Mouse (Mus musculus) MEL (cell line): ENCODE measurements around the gene Rab24. TPM values are rescaled to one million over a fixed set of nuclear protein-coding genes. Genes with fewer than 3 reads are reported as not detected.

Experiments used
- DNase-seq: peaks from one replicate; pipeline ENCODE4 v3.0.0; 2011; ENCODE audit warnings: low read depth, low spot score
- H3K27ac ChIP-seq: 2 replicates; pipeline ENCODE4 v1.5.1; 2012; ENCODE audit warnings: low read depth, mild to moderate bottlenecking, control low read depth, low read length, moderate library complexity; ENCODE audit not compliant: control insufficient read depth
- H3K27me3 ChIP-seq, 2 experiments: fragments of 150-350 bp in 1 of 2; sonication (generic) in 1 of 2; 2 replicates each; pipeline ENCODE4 v1.6.1; 2012; ENCODE audit warnings: low read length in 2 of 2, mild to moderate bottlenecking in 2 of 2, improper control_type of control experiment in 1 of 2, moderate library complexity in 1 of 2; ENCODE audit not compliant: insufficient read depth in 2 of 2, control insufficient read depth in 1 of 2
- H3K36me3 ChIP-seq, 2 experiments: 2 replicates each; pipeline ENCODE4 v1.6.1; 2012 to 2014; ENCODE audit warnings: low read length in 2 of 2, improper control_type of control experiment in 1 of 2, inconsistent platforms in 1 of 2, mild to moderate bottlenecking in 1 of 2; ENCODE audit not compliant: insufficient read depth in 2 of 2, control insufficient read depth in 1 of 2
- H3K4me1 ChIP-seq, 2 experiments: fragments of 150-350 bp in 1 of 2; sonication (generic) in 1 of 2; 2 replicates each; pipeline ENCODE4 v1.6.1; 2012; ENCODE audit warnings: low read length in 2 of 2, improper control_type of control experiment in 1 of 2, mild to moderate bottlenecking in 1 of 2; ENCODE audit not compliant: insufficient read depth in 2 of 2, control insufficient read depth in 1 of 2
- H3K4me3 ChIP-seq, 2 experiments: fragments of 150-350 bp in 1 of 2; sonication (generic) in 1 of 2; 2 replicates each; pipeline ENCODE4 v1.5.1; 2012; ENCODE audit warnings: low read depth in 2 of 2, low read length in 2 of 2, mild to moderate bottlenecking in 2 of 2, moderate library complexity in 2 of 2, control low read depth in 1 of 2, improper control_type of control experiment in 1 of 2; ENCODE audit not compliant: control insufficient read depth in 1 of 2, insufficient read depth in 1 of 2
- H3K79me2 ChIP-seq: 2 replicates; pipeline ENCODE4 v1.6.1; 2012; ENCODE audit warnings: mild to moderate bottlenecking, low read length, moderate library complexity; ENCODE audit not compliant: control insufficient read depth, poor library complexity, insufficient read depth
- H3K9ac ChIP-seq: 2 replicates; pipeline ENCODE4 v1.6.1; 2012; ENCODE audit warnings: low read depth, mild to moderate bottlenecking, control low read depth, low read length, moderate library complexity; ENCODE audit not compliant: control insufficient read depth, poor library complexity, severe bottlenecking
- H3K9me3 ChIP-seq: fragments of 150-350 bp; sonication (generic); replicated peaks from 2 replicates; pipeline ENCODE4 v1.6.1; 2012; ENCODE audit warnings: mild to moderate bottlenecking, low read length, improper control_type of control experiment, moderate library complexity; ENCODE audit not compliant: insufficient read depth
- BHLHE40 ChIP-seq: IDR thresholded peaks from 2 replicates; pipeline ENCODE4 v1.6.1; 2012; ENCODE audit warnings: low read depth, mild to moderate bottlenecking, inconsistent platforms, low read length, improper control_type of control experiment, borderline replicate concordance
- CHD1 ChIP-seq: IDR thresholded peaks from 2 replicates; pipeline ENCODE4 v1.6.1; 2012; ENCODE audit warnings: low read depth, mild to moderate bottlenecking, inconsistent platforms, low read length, improper control_type of control experiment
- CTCF ChIP-seq, 3 experiments: IDR thresholded peaks in 2 of 3; conservative IDR thresholded peaks in 1 of 3; 2 replicates each; pipeline ENCODE4 v1.5.1; 2011 to 2012; ENCODE audit warnings: low read length in 3 of 3, low read depth in 2 of 3, mild to moderate bottlenecking in 2 of 3, improper control_type of control experiment in 1 of 3, inconsistent platforms in 1 of 3, mixed read lengths in 1 of 3, moderate library complexity in 1 of 3; ENCODE audit not compliant: control insufficient read depth in 1 of 3, insufficient read depth in 1 of 3, poor library complexity in 1 of 3, severe bottlenecking in 1 of 3
- E2F4 ChIP-seq: IDR thresholded peaks from 2 replicates; pipeline ENCODE4 v1.6.1; 2011; ENCODE audit warnings: low read depth, low read length, improper control_type of control experiment, borderline replicate concordance
- ELF1 ChIP-seq: IDR thresholded peaks from 2 replicates; pipeline ENCODE4 v1.6.1; 2014; ENCODE audit warnings: low read depth, mild to moderate bottlenecking, inconsistent platforms, low read length, improper control_type of control experiment, moderate library complexity
- EP300 ChIP-seq, 2 experiments: IDR thresholded peaks; 2 replicates each; pipeline ENCODE4 v1.6.1; 2011; ENCODE audit warnings: improper control_type of control experiment in 2 of 2, low read length in 2 of 2, low read depth in 1 of 2, mild to moderate bottlenecking in 1 of 2
- GABPA ChIP-seq: IDR thresholded peaks from 2 replicates; pipeline ENCODE4 v1.6.1; 2012; ENCODE audit warnings: low read depth, mild to moderate bottlenecking, inconsistent platforms, low read length, improper control_type of control experiment, moderate library complexity
- GATA1 ChIP-seq: IDR thresholded peaks from 2 replicates; pipeline ENCODE4 v1.6.1; 2011; ENCODE audit warnings: low read depth, low read length, improper control_type of control experiment
- JUND ChIP-seq: IDR thresholded peaks from 2 replicates; pipeline ENCODE4 v1.6.1; 2011; ENCODE audit warnings: low read depth, mild to moderate bottlenecking, improper control_type of control experiment, low read length
- KAT2A ChIP-seq: conservative IDR thresholded peaks from 2 replicates; pipeline ENCODE4 v1.6.1; 2012; ENCODE audit warnings: low read depth, low read length, improper control_type of control experiment, inconsistent platforms
- MAFK ChIP-seq: IDR thresholded peaks from 2 replicates; pipeline ENCODE4 v1.6.1; 2011; ENCODE audit warnings: low read depth, mild to moderate bottlenecking, low read length, improper control_type of control experiment, borderline replicate concordance
- MAX ChIP-seq: IDR thresholded peaks from 2 replicates; pipeline ENCODE4 v1.6.1; 2011; ENCODE audit warnings: low read length, improper control_type of control experiment
- MAZ ChIP-seq: IDR thresholded peaks from 2 replicates; pipeline ENCODE4 v1.6.1; 2012; ENCODE audit warnings: low read depth, mild to moderate bottlenecking, inconsistent platforms, low read length, improper control_type of control experiment
- MXI1 ChIP-seq: IDR thresholded peaks from 2 replicates; pipeline ENCODE4 v1.6.1; 2011; ENCODE audit warnings: mild to moderate bottlenecking, low read depth, low read length, improper control_type of control experiment
- MYB ChIP-seq: IDR thresholded peaks from 2 replicates; pipeline ENCODE4 v1.6.1; 2011; ENCODE audit warnings: mild to moderate bottlenecking, low read depth, low read length, improper control_type of control experiment
- NELFE ChIP-seq: IDR thresholded peaks from 2 replicates; pipeline ENCODE4 v1.6.1; 2011; ENCODE audit warnings: low read depth, low read length, improper control_type of control experiment
- NRF1 ChIP-seq: IDR thresholded peaks from 2 replicates; pipeline ENCODE4 v1.6.1; 2014; ENCODE audit warnings: low read depth, mild to moderate bottlenecking, inconsistent platforms, low read length, improper control_type of control experiment, moderate library complexity; ENCODE audit not compliant: poor library complexity, insufficient read depth, severe bottlenecking
- POLR2A ChIP-seq, 2 experiments: IDR thresholded peaks; 2 replicates each; pipeline ENCODE4 v1.6.1; 2011 to 2012; ENCODE audit warnings: low read length in 2 of 2, mild to moderate bottlenecking in 2 of 2, control low read depth in 1 of 2, improper control_type of control experiment in 1 of 2, low read depth in 1 of 2, moderate library complexity in 1 of 2; ENCODE audit not compliant: control insufficient read depth in 1 of 2, insufficient read depth in 1 of 2, poor library complexity in 1 of 2
- POLR2AphosphoS5 ChIP-seq: IDR thresholded peaks from 2 replicates; pipeline ENCODE4 v1.6.1; 2012; ENCODE audit warnings: low read depth, borderline replicate concordance, mild to moderate bottlenecking, inconsistent platforms, low read length, moderate library complexity, mixed read lengths
- RAD21 ChIP-seq: IDR thresholded peaks from 2 replicates; pipeline ENCODE4 v1.6.1; 2011; ENCODE audit warnings: mild to moderate bottlenecking, low read depth, low read length, improper control_type of control experiment
- RCOR1 ChIP-seq: IDR thresholded peaks from 2 replicates; pipeline ENCODE4 v1.6.1; 2012; ENCODE audit warnings: low read depth, mild to moderate bottlenecking, inconsistent platforms, low read length, improper control_type of control experiment
- SMC3 ChIP-seq: IDR thresholded peaks from 2 replicates; pipeline ENCODE4 v1.6.1; 2011; ENCODE audit warnings: low read depth, low read length, improper control_type of control experiment
- TAL1 ChIP-seq: IDR thresholded peaks from 2 replicates; pipeline ENCODE4 v1.6.1; 2012; ENCODE audit warnings: mild to moderate bottlenecking, inconsistent platforms, low read length, moderate library complexity, mixed read lengths
- TBP ChIP-seq: IDR thresholded peaks from 2 replicates; pipeline ENCODE4 v1.8.0; 2011; ENCODE audit warnings: low read depth, low read length, improper control_type of control experiment
- USF2 ChIP-seq, 2 experiments: IDR thresholded peaks; 2 replicates each; pipeline ENCODE4 v1.6.1; 2011 to 2012; ENCODE audit warnings: improper control_type of control experiment in 2 of 2, low read length in 2 of 2, borderline replicate concordance in 1 of 2, inconsistent platforms in 1 of 2, low read depth in 1 of 2, mild to moderate bottlenecking in 1 of 2; ENCODE audit not compliant: insufficient read depth in 1 of 2
- ZKSCAN1 ChIP-seq: IDR thresholded peaks from 2 replicates; pipeline ENCODE4 v1.6.1; 2012; ENCODE audit warnings: low read depth, mild to moderate bottlenecking, inconsistent platforms, low read length, improper control_type of control experiment, moderate library complexity
- ZMIZ1 ChIP-seq: IDR thresholded peaks from 2 replicates; pipeline ENCODE4 v1.6.1; 2012; ENCODE audit warnings: low read depth, mild to moderate bottlenecking, inconsistent platforms, low read length, improper control_type of control experiment, moderate library complexity
- polyA plus RNA-seq, 2 experiments: library from polyadenylated mRNA; stranded (reverse) in 1 of 2; unstranded in 1 of 2; fragments of >175 nt in 1 of 2; fragments of >200 nt in 1 of 2; gene quantifications; 2 replicates each; pipeline versions ENCODE4 v1.2.1 to v1.2.4; 2012; ENCODE audit warnings: low replicate concordance in 2 of 2, low read depth in 1 of 2; ENCODE audit not compliant: insufficient read length in 2 of 2, insufficient read depth in 1 of 2, missing spikeins in 1 of 2
- total RNA-seq: library from RNA; depleted of rRNA; stranded (reverse); fragments of 300-350 nt; gene quantifications from 2 replicates; pipeline ENCODE4 v1.2.3, GENCODE M21; 2012

The Rab24 gene
- total and polyA plus RNA-seq, 3 experiments = 71.0 to 75.8 TPM; not detected in 1

- TF ChIP-seq NRF1 (no peak), KAT2A (no peak; the same call in 1 of the 2 replicates)
- TF ChIP-seq, all 39 proteins: peak for 13
Measured at GRCm38 (mm10) chr13:55369531-55370114, 47.9 kb upstream of the Rab24 start, which contains the start of gene Rgs14 (continued).

- H3K27ac ChIP-seq = no peak overlapping the region
- H3K36me3 ChIP-seq = peaks cover 0 to 21% of the 10 kb centered on the region in 2 experiments; a peak in 2 of 4 replicates
- no peak overlapping the region for H3K4me3 ChIP-seq
- peak; percentile 31 for DNase-seq
- no peaks in the 10 kb centered on the region for H3K9me3 ChIP-seq
- peaks cover 8% of the 10 kb centered on the region for H3K79me2 ChIP-seq
- H3K27me3 ChIP-seq = no peaks in the 10 kb centered on the region
- peaks cover 3 to 46% of the 10 kb centered on the region in 2 experiments; a peak in 3 of 4 replicates for H3K4me1 ChIP-seq
- no peak overlapping the region for H3K9ac ChIP-seq
- peak; percentile 20; the same call in 1 of the 2 replicates for TF ChIP-seq SMC3
- TF ChIP-seq GATA1 = no peak
- TF ChIP-seq CTCF (IDR thresholded peaks at IDR 0.05 in 2 of 3, conservative IDR thresholded peaks at IDR 0.05 in 1 of 3; ENCODE audit: control insufficient read depth in 1 of 3, insufficient read depth in 1 of 3, low read depth in 2 of 3, low read length in 3 of 3, poor library complexity in 1 of 3, severe bottlenecking in 1 of 3) = peak in 1 of 3 experiments; percentile 24; a peak in 2 of 6 replicates
Measured at GRCm38 (mm10) chr13:55368401-55368800, 46.7 kb upstream of the Rab24 start.

- Histone ChIP-seq H3K9me3 (no peaks in the 10 kb centered on the region), H3K27me3 (no peaks in the 10 kb centered on the region), H3K27ac (peak within 1 kb of the TSS; percentile 94), H3K4me1 (peaks cover 10 to 30% of the 10 kb centered on the region in 2 experiments), H3K9ac (peak within 1 kb of the TSS; percentile 88), H3K79me2 (peaks cover 48% of the 10 kb centered on the region), H3K4me3 (peak within 1 kb of the TSS; percentile 79 to 91), H3K36me3 (peaks cover 6 to 29% of the 10 kb centered on the region in 2 experiments)
- DNase-seq = peak; percentile 99
- TF ChIP-seq BHLHE40 (no peak), MAZ (peak; percentile 42; the same call in 1 of the 2 replicates), MXI1 (peak; percentile 57; the same call in 1 of the 2 replicates), EP300 (IDR thresholded peaks at IDR 0.05; ENCODE audit: low read depth in 1 of 2, low read length in 2 of 2) (0 out of 4 replicates have a peak, but pooled peaks of 1 of the 2 experiments have one; percentile 4), MYB (no peak), POLR2AphosphoS5 (no peak), CTCF (IDR thresholded peaks at IDR 0.05 in 2 of 3, conservative IDR thresholded peaks at IDR 0.05 in 1 of 3; ENCODE audit: control insufficient read depth in 1 of 3, insufficient read depth in 1 of 3, low read depth in 2 of 3, low read length in 3 of 3, poor library complexity in 1 of 3, severe bottlenecking in 1 of 3) (no peak), GABPA (no peak), ZMIZ1 (peak; percentile 67; the same call in 1 of the 2 replicates), POLR2A (IDR thresholded peaks at IDR 0.05; ENCODE audit: control insufficient read depth in 1 of 2, insufficient read depth in 1 of 2, low read depth in 1 of 2, low read length in 2 of 2, poor library complexity in 1 of 2) (peak; percentile 73 to 79), TAL1 (no peak), MAFK (no peak), RCOR1 (no peak), USF2 (IDR thresholded peaks at IDR 0.05; ENCODE audit: borderline replicate concordance in 1 of 2, insufficient read depth in 1 of 2, low read depth in 1 of 2, low read length in 2 of 2) (no peak), NELFE (peak; percentile 72), SMC3 (no peak), ELF1 (peak; percentile 97), ZKSCAN1 (no peak), CHD1 (no peak), RAD21 (no peak), MAX (peak; percentile 88), TBP (peak; percentile 38), JUND (no peak), E2F4 (0 out of 2 replicates have a peak, but pooled peaks have one; percentile 50)
Measured at GRCm38 (mm10) chr13:55362453-55363060, 40.8 kb upstream of the Rab24 start, which contains the start of gene Lman2. TSS of gene Lman2 (minus strand) at chr13:55362783.
